Mouse (Mus musculus) hindbrain, embryonic 15.5 days (tissue): ENCODE results near the gene Kcnh1. TPM values are rescaled to one million over a fixed set of nuclear protein-coding genes. Genes with fewer than 3 reads are reported as not detected.

Source experiments
- ATAC-seq: fragments of 200-750 bp; cut with Nextera tagmentation; 2 replicates; pipeline ENCODE4 v1.8.0; 2017; ENCODE audit warnings: low read depth, moderate number of reproducible peaks, moderate TSS enrichment; ENCODE audit not compliant: low FRiP score
- H3K27ac ChIP-seq: fragments of 300-500 bp; sonication (generic); replicated peaks from 2 replicates; pipeline ENCODE4 v1.5.1; 2015; ENCODE audit warnings: mild to moderate bottlenecking, inconsistent platforms
- H3K27me3 ChIP-seq: fragments of 300-500 bp; sonication (generic); 2 replicates; pipeline ENCODE4 v1.6.1; 2015; ENCODE audit warnings: control low read depth, inconsistent platforms
- H3K36me3 ChIP-seq: fragments of 300-500 bp; sonication (generic); 2 replicates; pipeline ENCODE4 v1.6.1; 2015; ENCODE audit warnings: control low read depth, inconsistent platforms
- H3K4me1 ChIP-seq: fragments of 300-500 bp; sonication (generic); replicated peaks from 2 replicates; pipeline ENCODE4 v1.6.1; 2015; ENCODE audit warnings: control low read depth, inconsistent platforms
- H3K4me2 ChIP-seq: fragments of 300-500 bp; sonication (generic); 2 replicates; pipeline ENCODE4 v1.6.1; 2015; ENCODE audit warnings: moderate library complexity, mild to moderate bottlenecking, inconsistent platforms
- H3K4me3 ChIP-seq: fragments of 300-500 bp; sonication (generic); 2 replicates; pipeline ENCODE4 v1.5.1; 2015; ENCODE audit warnings: mild to moderate bottlenecking, inconsistent platforms
- H3K9ac ChIP-seq: fragments of 300-500 bp; sonication (generic); 2 replicates; pipeline ENCODE4 v1.6.1; 2015; ENCODE audit warnings: inconsistent platforms
- H3K9me3 ChIP-seq: fragments of 300-500 bp; sonication (generic); 2 replicates; pipeline ENCODE4 v1.6.1; 2016; ENCODE audit warnings: control low read depth, inconsistent platforms
- WGBS: fragments of 180-500 bp; shearing (Covaris S2); methylation state at CpG from one replicate; pipeline ENCODE4 v1.1.7; 2015; 5-methylcytosine and 5-hydroxymethylcytosine counted together
- polyA plus RNA-seq: library from polyadenylated mRNA; unstranded; fragments of >200 nt; fragmentation: Nextera tagmentation; extraction: Ambion mirVana; gene quantifications from 2 replicates; pipeline ENCODE4 v1.2.1, GENCODE M21; 2015

Kcnh1 gene
- polyA plus RNA-seq = 3.3 and 3.6 TPM in 2 replicates

GRCm38 (mm10) chr1:192190508-192191321 is at the start of gene Kcnh1:
Gene Kcnh1, plus strand, starts transcription at chr1:192190774.
- Histone ChIP-seq H3K4me2 (peak within 1 kb of the TSS; percentile 91), H3K4me1 (peaks cover 34% of the 10 kb centered on the region), H3K9ac (peak within 1 kb of the TSS; percentile 56), H3K27me3 (peaks cover 10% of the 10 kb centered on the region), H3K4me3 (peak within 1 kb of the TSS; percentile 63), H3K27ac (no peak within 1 kb of the TSS), H3K36me3 (no peaks in the 10 kb centered on the region), H3K9me3 (no peaks in the 10 kb centered on the region)
- ATAC-seq = peak; percentile 95
- WGBS = under 1% methylated on average over 69 of the region's 73 CpGs

GRCm38 (mm10) chr1:192151179-192151578 is 39.4 kb upstream of the Kcnh1 start:
- Histone ChIP-seq H3K4me3 (no peak overlapping the region), H3K9me3 (no peaks in the 10 kb centered on the region), H3K9ac (no peak overlapping the region), H3K27me3 (no peaks in the 10 kb centered on the region), H3K36me3 (no peaks in the 10 kb centered on the region), H3K4me2 (no peak overlapping the region), H3K4me1 (no peaks in the 10 kb centered on the region), H3K27ac (no peak overlapping the region)
- ATAC-seq = no peak
- 91% methylated on average over 4 of the region's 4 CpGs for WGBS

DNA sequence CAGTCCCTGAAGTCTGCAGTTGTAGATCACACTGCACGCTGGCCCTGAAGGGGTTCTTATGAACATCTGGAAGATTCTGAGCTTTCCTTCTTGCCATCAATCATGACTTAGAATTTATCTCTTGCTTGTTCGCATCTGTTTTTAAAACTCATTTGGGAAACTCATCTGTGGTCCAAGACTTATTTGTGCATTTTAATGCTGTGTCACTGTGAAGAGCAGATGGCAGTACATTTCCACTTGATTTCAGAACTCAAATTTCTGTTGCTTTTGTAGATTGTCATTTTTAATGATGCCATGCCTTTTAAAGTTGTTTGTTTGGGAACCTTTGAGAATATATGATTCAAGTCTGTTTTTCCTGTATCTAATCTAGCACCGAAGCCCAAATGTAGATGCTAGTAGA is 19.1 kb upstream of the Kcnh1 start:
- Histone ChIP-seq H3K4me3 (no peak overlapping the region), H3K9ac (no peak overlapping the region), H3K4me1 (no peaks in the 10 kb centered on the region), H3K27me3 (no peaks in the 10 kb centered on the region), H3K4me2 (no peak overlapping the region), H3K27ac (no peak overlapping the region), H3K9me3 (no peaks in the 10 kb centered on the region), H3K36me3 (no peaks in the 10 kb centered on the region)
- WGBS = 90% methylated on average over 3 of the region's 3 CpGs
- ATAC-seq = no peak

DNA sequence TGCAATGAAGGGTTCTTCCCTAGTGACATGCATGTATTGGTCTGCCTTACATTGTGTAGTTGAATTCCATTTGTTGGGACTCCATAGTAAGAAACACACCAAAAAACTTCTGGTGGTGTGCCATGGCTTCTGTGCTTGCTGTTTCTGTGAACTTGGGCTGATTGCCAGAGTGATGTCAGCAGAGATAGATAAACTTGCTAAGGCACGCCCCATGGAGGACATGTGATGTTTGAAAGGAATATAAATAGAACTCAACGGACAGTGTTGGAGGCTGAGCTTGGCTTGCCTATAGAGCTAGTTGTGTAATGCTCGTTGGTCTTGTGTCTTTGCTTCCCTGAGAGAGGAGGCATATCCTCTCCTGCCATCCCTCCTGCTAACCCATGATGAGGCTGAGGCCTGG is 10.7 kb upstream of the Kcnh1 start:
- no peak overlapping the region for H3K9ac ChIP-seq
- no peaks in the 10 kb centered on the region for H3K27me3 ChIP-seq
- H3K9me3 ChIP-seq = no peaks in the 10 kb centered on the region
- no peak overlapping the region for H3K4me2 ChIP-seq
- ATAC-seq = no peak
- no peak overlapping the region for H3K27ac ChIP-seq
- no peaks in the 10 kb centered on the region for H3K36me3 ChIP-seq
- no peak overlapping the region for H3K4me3 ChIP-seq
- 82% methylated on average over 3 of the region's 3 CpGs for WGBS
- H3K4me1 ChIP-seq = no peaks in the 10 kb centered on the region

- Histone ChIP-seq H3K9me3 (no peaks in the 10 kb centered on the region), H3K27ac (no peak overlapping the region), H3K4me2 (no peak overlapping the region), H3K4me1 (no peaks in the 10 kb centered on the region), H3K27me3 (0 out of 2 replicates have a peak, but pooled peaks cover 3% of the 10 kb centered on the region), H3K9ac (no peak overlapping the region), H3K4me3 (no peak overlapping the region), H3K36me3 (no peaks in the 10 kb centered on the region)
- WGBS = 87% methylated on average over 4 of the region's 4 CpGs
- ATAC-seq = no peak
Measured at GRCm38 (mm10) chr1:192181696-192182257, 8.8 kb upstream of the Kcnh1 start.

- H3K27ac ChIP-seq = no peak overlapping the region
- no peak overlapping the region for H3K4me2 ChIP-seq
- H3K27me3 ChIP-seq = peaks cover 10% of the 10 kb centered on the region
- H3K9me3 ChIP-seq = no peaks in the 10 kb centered on the region
- H3K4me3 ChIP-seq = no peak overlapping the region
- ATAC-seq = 0 out of 2 replicates have a peak, but pooled peaks have one; percentile 60
- H3K9ac ChIP-seq = no peak overlapping the region
- no peaks in the 10 kb centered on the region for H3K36me3 ChIP-seq
- 4% methylated on average over 4 of the region's 4 CpGs for WGBS
- peaks cover 34% of the 10 kb centered on the region for H3K4me1 ChIP-seq
Measured at GRCm38 (mm10) chr1:192189056-192189455, 1.5 kb upstream of the Kcnh1 start.

DNA sequence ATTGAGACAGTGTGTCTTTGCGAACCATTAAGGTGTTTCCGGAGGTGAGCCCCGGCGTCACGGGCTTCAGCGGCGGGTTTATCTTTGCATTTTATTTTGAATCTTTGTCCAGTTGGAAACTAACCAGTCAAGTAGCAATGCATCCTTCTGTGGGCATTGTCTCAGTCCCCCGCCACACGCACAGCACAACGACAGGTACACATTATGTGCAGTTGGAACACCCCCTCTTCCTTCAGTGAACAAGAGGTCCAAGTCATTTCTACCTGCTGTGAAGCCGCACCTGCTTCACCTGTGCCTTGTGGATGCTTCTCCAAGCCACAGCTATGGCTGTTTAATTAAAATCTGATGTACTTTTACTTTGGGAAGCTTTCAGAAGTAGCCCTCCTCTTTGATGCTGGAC is 803 bp upstream of the Kcnh1 start:
- H3K9me3 ChIP-seq = no peaks in the 10 kb centered on the region
- H3K4me3 ChIP-seq = no peak overlapping the region
- peaks cover 10% of the 10 kb centered on the region for H3K27me3 ChIP-seq
- H3K36me3 ChIP-seq = no peaks in the 10 kb centered on the region
- no peak overlapping the region for H3K9ac ChIP-seq
- H3K4me1 ChIP-seq = peaks cover 34% of the 10 kb centered on the region
- no peak overlapping the region for H3K27ac ChIP-seq
- 83% methylated on average over 11 of the region's 11 CpGs for WGBS
- ATAC-seq = no peak
- H3K4me2 ChIP-seq = no peak overlapping the region

DNA sequence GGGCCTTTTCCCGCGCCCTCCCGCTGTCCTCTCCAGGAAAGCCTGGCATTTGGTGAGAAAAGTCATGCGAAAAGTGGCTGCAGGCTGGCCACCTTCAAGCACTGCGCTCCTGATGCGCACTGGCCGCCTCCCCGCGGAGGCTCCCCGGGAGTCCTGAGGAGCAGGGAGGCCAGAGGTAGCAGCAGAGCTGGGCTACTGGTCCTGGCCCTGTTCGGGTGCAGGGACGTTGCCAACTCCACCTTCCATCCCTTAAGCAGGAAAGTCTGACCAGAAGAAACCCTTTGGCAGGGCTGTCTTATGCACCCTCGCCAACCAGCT is 707 bp downstream of the Kcnh1 start:
- Histone ChIP-seq H3K36me3 (no peaks in the 10 kb centered on the region), H3K27ac (no peak overlapping the region), H3K4me1 (peaks cover 34% of the 10 kb centered on the region), H3K4me3 (peak overlapping the region; percentile 63), H3K9ac (peak overlapping the region; percentile 56), H3K4me2 (peak overlapping the region; percentile 91), H3K27me3 (peaks cover 10% of the 10 kb centered on the region), H3K9me3 (no peaks in the 10 kb centered on the region)
- WGBS = 6% methylated on average over 13 of the region's 13 CpGs
- no peak for ATAC-seq

GRCm38 (mm10) chr1:192191859-192192258 is 1.3 kb downstream of the Kcnh1 start:
- WGBS = 64% methylated on average over 8 of the region's 8 CpGs
- no peak overlapping the region for H3K27ac ChIP-seq
- H3K9me3 ChIP-seq = no peaks in the 10 kb centered on the region
- peak overlapping the region; percentile 63 for H3K4me3 ChIP-seq
- no peaks in the 10 kb centered on the region for H3K36me3 ChIP-seq
- H3K27me3 ChIP-seq = peaks cover 7% of the 10 kb centered on the region
- H3K4me1 ChIP-seq = peaks cover 34% of the 10 kb centered on the region
- H3K4me2 ChIP-seq = peak overlapping the region; percentile 91
- ATAC-seq = no peak
- peak overlapping the region; percentile 56; the same call in 1 of the 2 replicates for H3K9ac ChIP-seq

GRCm38 (mm10) chr1:192192710-192193109 is 2.1 kb downstream of the Kcnh1 start:
- WGBS = 75% methylated on average over 9 of the region's 9 CpGs

DNA sequence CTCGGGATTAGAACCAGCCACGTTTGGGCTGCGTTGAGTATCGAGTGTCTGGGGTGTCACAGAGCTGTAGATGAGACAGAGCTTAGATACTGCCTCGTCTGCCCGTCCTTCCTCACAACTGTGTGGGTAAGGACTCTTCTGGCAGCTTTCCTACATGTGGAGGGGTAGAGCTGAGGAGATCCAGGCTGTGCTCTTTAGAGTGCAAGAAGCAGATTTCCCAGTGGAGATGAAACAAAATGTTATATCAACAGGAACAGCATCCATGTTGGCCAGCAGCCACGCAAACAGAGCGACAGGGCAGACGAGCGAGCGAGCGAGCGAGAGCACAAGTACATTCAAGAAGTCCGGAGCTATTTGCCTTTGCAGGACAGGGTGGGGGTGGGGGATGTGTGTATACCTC is 3.1 kb downstream of the Kcnh1 start:
- H3K9me3 ChIP-seq = no peaks in the 10 kb centered on the region
- no peak for ATAC-seq
- peaks cover 7% of the 10 kb centered on the region; the same call in 1 of the 2 replicates for H3K27me3 ChIP-seq
- WGBS = 71% methylated on average over 14 of the region's 14 CpGs
- no peak overlapping the region for H3K4me3 ChIP-seq
- H3K27ac ChIP-seq = no peak overlapping the region
- peaks cover 34% of the 10 kb centered on the region for H3K4me1 ChIP-seq
- H3K4me2 ChIP-seq = peak overlapping the region; percentile 91; the same call in 1 of the 2 replicates
- H3K9ac ChIP-seq = no peak overlapping the region
- H3K36me3 ChIP-seq = no peaks in the 10 kb centered on the region

More at GRCm38 (mm10) chr1:192192710-192193109, 2.1 kb downstream of the Kcnh1 start:
- Histone ChIP-seq H3K27ac (no peak overlapping the region), H3K36me3 (no peaks in the 10 kb centered on the region), H3K9me3 (no peaks in the 10 kb centered on the region), H3K4me2 (peak overlapping the region; percentile 91), H3K9ac (no peak overlapping the region), H3K27me3 (peaks cover 7% of the 10 kb centered on the region), H3K4me3 (peak overlapping the region; percentile 63; the same call in 1 of the 2 replicates), H3K4me1 (peaks cover 34% of the 10 kb centered on the region)
- ATAC-seq = no peak

- 69% methylated on average over 10 of the region's 10 CpGs for WGBS
- peaks cover 6% of the 10 kb centered on the region; the same call in 1 of the 2 replicates for H3K4me1 ChIP-seq
- no peak for ATAC-seq
- no peak overlapping the region for H3K27ac ChIP-seq
- no peaks in the 10 kb centered on the region for H3K9me3 ChIP-seq
- H3K4me3 ChIP-seq = no peak overlapping the region
- H3K9ac ChIP-seq = no peak overlapping the region
- H3K27me3 ChIP-seq = no peaks in the 10 kb centered on the region
- H3K36me3 ChIP-seq = no peaks in the 10 kb centered on the region
- H3K4me2 ChIP-seq = no peak overlapping the region
Measured at GRCm38 (mm10) chr1:192197495-192197894, 6.9 kb downstream of the Kcnh1 start.
